Mouse (Mus musculus): ENCODE measurements at regions not wholly inside any gene's neighbourhood (a gene's known extent, or its start where the extent isn't known, plus 50 kb on each side); places are given as distances from the start of the nearest gene placed in this dataset.

GRCm38 (mm10) chr13:73397033-73397432, 68.7 kb upstream of the Ndufs6 start:
- TF ChIP-seq ELF1 (IDR thresholded peaks at IDR 0.05; ENCODE audit: low read depth, low read length): no peak
- TF ChIP-seq TAL1 (IDR thresholded peaks at IDR 0.05; ENCODE audit: low read length): no peak
- TF ChIP-seq CTCF (IDR thresholded peaks at IDR 0.05 in 2 of 3, conservative IDR thresholded peaks at IDR 0.05 in 1 of 3; ENCODE audit: control insufficient read depth in 1 of 3, insufficient read depth in 1 of 3, low read depth in 2 of 3, low read length in 3 of 3, poor library complexity in 1 of 3, severe bottlenecking in 1 of 3): no peak
- TF ChIP-seq TCF12 (IDR thresholded peaks at IDR 0.05; ENCODE audit: low read depth, low read length): no peak
- TF ChIP-seq UBTF (IDR thresholded peaks at IDR 0.05; ENCODE audit: borderline replicate concordance, insufficient read depth, low read depth, low read length): no peak
- no peak for TF ChIP-seq ZKSCAN1 (IDR thresholded peaks at IDR 0.05; ENCODE audit: low read depth, low read length)
- no peak for TF ChIP-seq EP300 (IDR thresholded peaks at IDR 0.05; ENCODE audit: low read depth in 1 of 2, low read length in 2 of 2)
- TF ChIP-seq KAT2A (conservative IDR thresholded peaks at IDR 0.05; ENCODE audit: low read depth, low read length): no peak
- no peak for TF ChIP-seq HCFC1 (IDR thresholded peaks at IDR 0.05; ENCODE audit: low read depth, low read length)
- TF ChIP-seq RCOR1 (IDR thresholded peaks at IDR 0.05; ENCODE audit: low read depth, low read length): no peak
- TF ChIP-seq NRF1 (IDR thresholded peaks at IDR 0.05; ENCODE audit: insufficient read depth, low read depth, low read length, poor library complexity, severe bottlenecking): no peak
- TF ChIP-seq MAX (IDR thresholded peaks at IDR 0.05; ENCODE audit: low read length): no peak
- TF ChIP-seq POLR2A (IDR thresholded peaks at IDR 0.05; ENCODE audit: control insufficient read depth in 1 of 2, insufficient read depth in 1 of 2, low read depth in 1 of 2, low read length in 2 of 2, poor library complexity in 1 of 2): no peak
- no peak for TF ChIP-seq POLR2AphosphoS2 (IDR thresholded peaks at IDR 0.05; ENCODE audit: low read length)
